Mouse (Mus musculus) left cerebral cortex, postnatal 4 days (tissue): ENCODE measurements around the gene Cdyl2. TPM values are rescaled to one million over a fixed set of nuclear protein-coding genes. Genes with fewer than 3 reads are reported as not detected.

ENCODE experiments used
- DNase-seq: peaks from one replicate; pipeline ENCODE4 v3.0.0-alpha.2; 2022
- intact Hi-C: fragments of 180-260 bp; cut with DNase I; formaldehyde crosslinking; loops from one replicate; pipeline ENCODE4 v1.15.1; 2025
- total RNA-seq, 2 experiments: library from RNA; stranded (reverse); gene quantifications; 2 replicates each; pipeline ENCODE4 v1.2.3; 2021

Gene Cdyl2
- total RNA-seq, 2 experiments from 2014 or later, result 18.4 to 20.8 TPM

DNA sequence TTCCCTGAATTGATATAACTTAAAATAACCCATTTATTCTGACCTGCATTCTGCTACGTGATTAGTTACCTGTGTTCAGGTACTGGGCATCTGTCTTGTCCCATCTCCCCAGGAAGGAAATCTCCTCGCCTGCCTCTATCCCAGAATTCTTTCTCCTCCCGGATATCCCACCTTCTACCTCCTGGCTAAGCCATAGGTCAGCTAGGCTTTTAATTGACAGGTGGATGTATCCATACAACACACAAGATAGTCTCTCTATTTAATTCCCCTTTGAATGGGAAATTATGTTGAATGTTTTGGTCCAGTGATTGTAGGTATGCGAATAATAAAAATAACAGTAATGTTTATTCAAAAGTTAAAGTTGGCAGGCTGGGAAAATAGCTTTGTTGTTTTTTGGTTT is 59.7 kb downstream of the Cdyl2 start:
- DNase-seq, result no peak
- intact Hi-C loops, result no loop called here

DNA sequence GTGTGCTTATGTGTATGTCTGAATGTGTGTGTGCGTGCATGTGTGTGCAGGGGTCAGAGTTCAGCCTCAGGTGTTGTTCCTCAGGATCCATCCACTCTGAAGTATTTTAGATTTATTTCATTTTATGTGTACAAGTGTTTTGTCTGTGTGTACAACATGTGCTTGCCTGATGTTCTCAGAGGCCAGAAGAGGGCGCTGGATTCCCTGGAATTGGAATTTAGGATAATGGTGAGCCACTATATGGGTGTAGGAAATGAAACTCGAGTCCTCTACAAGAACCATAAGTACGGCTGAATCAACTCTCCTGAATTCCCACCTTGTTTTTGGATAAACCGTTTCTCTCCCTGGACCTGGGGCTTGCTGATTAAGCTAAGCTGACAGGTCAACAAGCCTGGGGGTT is 61.2 kb downstream of the Cdyl2 start:
- DNase-seq, result peak; percentile 6
- intact Hi-C loops, result no loop called here

DNA sequence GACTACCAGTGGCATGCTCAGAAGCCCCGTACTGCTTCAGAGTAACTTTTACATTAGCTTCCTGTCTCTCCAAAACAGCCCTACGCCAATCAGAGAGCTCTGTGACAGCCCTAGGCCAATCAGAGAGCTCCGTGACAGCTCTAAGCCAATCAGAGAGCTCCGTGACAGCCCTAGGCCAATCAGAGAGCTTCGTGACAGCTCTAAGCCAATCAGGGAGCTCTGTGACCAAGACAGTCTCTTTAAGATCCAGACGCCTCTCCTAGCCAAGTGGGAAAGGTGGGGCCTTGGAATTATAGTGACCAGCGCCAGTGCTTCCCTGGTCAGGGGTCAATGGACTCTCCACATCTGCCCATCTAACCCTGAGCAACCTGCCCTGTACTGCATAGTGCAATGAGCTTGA is 62.2 kb downstream of the Cdyl2 start:
- DNase-seq, result no peak
- intact Hi-C loops, result no loop called here

DNA sequence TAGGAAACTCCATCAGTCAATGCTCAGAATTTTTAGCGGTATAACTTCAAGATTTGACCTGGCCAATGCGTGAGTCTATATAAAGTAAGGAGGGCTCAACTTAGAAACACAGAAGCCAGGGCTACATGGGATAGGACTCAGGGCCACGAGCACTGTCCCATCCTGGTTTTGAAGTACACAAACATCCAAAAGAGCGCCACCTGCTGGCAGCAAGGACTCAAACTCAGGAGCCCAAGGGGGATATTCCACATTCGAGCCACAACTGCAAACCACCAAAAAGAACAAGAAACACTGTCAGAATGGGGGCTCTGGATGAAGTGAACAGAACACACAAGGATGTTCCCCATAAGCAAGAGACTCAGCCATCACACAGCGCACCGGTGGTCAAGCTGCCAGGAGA is 63.8 kb downstream of the Cdyl2 start:
- DNase-seq, result no peak
- intact Hi-C loops, result no loop called here

DNA sequence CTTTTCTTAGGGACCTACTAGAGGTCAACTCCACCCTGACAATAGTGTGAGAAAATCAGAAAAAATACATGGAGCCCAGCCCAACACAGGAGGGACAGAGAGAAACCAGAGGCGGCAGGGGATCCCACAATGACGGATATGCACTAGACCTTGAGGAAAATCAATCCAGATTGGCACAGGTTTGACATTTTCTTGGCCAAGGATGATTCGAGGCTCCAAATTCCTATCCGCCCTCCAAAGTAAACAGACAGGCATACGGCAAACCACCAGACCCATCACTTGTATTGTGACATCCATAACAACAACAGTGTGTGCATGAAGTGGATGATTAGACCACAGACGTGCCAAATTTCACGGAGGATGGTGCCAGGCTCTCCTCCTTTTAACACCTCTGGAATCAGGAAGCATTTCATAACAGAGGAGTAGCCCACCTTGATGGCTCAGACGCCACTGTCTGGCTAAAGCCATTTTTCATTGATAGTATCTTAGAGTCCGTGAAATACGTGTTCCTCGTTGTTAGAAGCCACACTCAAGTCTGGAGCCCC is 65.9 kb downstream of the Cdyl2 start:
- DNase-seq, result no peak
- intact Hi-C loops, result no loop called here

DNA sequence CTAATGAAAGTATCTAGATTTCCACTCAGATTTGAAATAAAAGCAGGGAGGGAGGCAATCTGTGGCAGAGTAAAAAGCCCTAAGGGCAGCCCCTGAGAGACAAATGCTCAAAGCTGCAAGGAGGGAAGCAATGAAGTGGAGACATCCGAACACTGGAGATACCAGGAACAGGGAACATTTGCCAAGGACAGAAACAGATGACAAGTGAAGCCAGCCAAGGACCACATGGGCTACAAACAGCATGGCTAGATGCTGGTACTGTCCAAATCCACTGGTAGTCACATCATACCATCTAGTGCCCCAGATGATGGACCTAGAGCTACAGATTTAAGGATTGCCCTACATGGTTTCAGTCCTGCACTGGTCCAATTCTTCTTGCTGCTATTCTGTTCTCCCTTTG is 71.3 kb downstream of the Cdyl2 start:
- intact Hi-C loops, result no loop called here

DNA sequence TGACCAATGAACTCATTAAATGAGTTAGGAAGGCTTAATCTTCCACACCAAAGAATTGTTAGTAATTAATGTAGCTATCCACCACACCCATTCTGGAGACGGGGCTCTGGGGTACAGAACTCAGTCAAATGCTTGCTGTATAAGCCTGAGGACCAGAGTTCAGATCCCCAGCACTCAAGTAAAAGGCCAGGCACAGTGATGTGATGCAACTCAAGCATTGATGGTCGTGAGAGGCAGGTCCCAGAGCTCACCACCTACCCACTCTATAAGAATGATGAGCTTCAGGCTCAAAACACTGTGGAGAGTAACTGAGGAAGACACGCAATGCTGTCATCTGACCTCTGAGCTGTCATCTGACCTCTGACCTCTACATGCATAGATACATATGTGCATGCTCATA is 76.0 kb downstream of the Cdyl2 start:
- intact Hi-C loops, result no loop called here
- no peak for DNase-seq

More for the DNA sequence above, 71.3 kb downstream of the Cdyl2 start:
- DNase-seq, result no peak

DNA sequence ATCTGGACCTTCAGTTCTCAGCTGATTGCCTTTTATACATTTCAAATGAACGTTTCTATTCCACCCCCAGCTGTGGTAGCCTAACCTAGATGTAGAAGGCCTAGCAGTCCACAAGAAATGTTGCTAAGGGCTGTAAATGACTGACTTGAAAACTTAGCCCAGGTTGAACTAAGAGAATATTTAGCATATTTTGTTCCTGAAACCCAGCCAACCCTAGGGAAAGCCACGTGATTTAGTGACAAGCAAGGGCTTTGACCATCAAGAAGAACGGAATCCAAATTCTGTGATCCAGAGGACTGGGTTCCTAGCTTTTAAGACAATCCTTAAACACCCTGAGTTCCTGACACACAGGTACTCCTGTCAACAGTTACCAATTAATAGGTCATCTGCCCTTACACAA is 77.9 kb downstream of the Cdyl2 start:
- DNase-seq, result no peak
- intact Hi-C loops, result no loop called here

DNA sequence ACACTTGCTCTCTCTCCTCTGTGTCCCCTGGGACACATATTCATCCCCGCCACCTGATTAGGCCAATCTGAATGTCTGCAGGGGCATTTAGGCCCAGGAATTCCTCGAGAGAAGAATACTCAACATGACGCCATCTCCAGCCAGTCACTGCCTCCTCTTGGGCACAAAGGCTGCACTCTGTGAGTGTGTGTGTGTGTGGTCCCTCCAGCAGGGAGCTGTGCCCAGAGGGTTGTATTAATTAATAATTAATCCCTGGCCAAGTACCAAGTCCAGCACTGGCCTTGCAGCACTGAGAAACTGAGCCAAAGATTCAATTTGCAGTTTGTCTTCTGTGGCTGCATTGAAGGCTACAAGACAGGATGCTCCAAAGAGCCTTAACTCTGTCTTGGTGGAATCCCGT is 79.8 kb downstream of the Cdyl2 start:
- intact Hi-C loops, result no loop called here
- peak; percentile 55 for DNase-seq

DNA sequence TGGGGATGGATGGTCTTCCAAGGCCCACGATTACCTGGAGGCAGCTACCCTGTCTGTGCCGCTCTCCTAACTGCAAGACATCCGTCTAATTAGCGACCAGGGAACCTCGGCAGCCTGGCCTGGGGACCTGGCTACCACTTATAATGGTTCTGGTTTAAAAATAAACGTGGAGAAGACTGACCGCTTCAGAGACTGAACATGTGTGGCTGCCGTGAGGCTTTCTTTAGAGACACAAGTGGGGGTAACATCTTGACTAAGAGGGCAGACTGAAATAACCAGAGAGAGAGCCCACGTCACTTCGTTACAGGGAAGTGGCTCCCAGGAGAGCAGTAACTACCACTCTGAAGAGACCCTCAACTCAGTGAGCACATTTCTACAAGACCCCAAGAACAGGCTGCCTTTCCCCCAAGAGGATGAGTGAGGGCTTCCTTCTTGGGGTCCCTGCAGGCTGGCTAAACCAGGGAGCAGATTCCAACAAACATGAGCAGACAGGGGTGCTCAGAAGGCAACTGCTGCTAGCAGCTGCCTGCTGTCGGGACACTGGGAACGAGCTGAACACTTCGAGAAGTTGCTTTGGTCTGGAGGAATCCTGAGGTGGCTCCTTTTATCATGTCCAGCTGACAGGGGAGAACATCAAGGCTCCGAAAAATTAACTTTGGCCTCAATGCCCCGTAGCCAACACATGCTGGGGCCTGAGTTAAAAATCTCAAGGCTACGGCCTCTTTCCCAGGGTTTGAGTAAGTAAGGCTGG is 82.6 kb downstream of the Cdyl2 start:
- intact Hi-C loops, result no loop called here
- DNase-seq, result no peak

DNA sequence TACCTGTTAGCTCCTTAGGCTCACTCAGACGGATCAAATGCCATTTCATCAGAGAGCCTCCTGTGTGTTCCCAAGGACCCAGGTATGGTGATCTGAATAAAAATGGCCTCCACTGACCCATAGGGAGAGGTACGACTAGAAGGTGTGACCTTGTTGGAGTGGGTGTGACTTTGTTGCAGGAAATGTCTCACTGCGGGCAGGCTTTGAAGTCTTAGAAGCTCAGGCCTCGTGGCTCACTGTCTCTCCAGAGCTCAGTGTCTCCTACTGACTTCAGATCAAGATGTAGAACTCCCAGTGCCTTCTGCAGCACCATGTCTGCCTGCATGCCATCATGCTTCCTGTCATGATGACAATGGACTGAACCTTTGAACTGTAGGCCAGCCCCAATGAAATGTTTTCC is 87.4 kb downstream of the Cdyl2 start:
- no peak for DNase-seq
- intact Hi-C loops, result no loop called here

DNA sequence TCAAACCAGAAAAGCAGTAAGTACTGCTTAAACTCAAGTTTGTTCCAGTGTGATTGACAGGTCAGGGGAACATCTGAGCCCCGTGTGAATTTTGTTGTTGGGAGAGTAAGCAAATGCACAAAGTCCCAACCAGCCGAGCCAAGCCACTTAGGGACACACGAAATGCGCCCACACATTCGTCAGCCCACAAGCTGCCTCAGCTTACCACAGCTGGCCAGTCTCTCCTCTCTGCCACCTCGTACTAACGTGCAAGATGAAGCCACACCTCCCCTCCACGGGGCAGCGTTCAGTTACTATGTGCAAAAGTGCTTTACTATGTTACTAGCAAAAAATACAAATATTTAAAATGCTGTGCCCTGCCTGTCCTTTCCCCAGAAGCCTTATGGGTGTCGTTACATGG is 91.9 kb downstream of the Cdyl2 start:
- no peak for DNase-seq
- intact Hi-C loops, result no loop called here

DNA sequence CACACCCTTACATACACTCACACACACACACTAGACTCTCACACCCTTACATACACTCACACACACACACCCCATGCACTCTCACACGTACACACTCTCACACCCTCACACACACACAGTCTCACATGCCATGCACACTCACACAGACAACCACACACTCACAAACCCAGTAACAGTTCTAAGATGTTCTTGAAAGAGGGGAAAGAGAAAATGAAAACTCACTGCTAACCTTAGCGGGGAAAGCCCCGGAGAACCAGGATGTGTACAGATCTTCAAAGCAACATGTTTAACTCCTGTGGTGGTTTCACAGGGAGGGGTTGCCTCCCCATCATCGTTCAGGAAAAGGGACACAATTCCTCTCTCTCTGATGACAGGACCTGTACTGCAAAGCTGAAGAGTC is 94.8 kb downstream of the Cdyl2 start:
- intact Hi-C loops, result no loop called here

DNA sequence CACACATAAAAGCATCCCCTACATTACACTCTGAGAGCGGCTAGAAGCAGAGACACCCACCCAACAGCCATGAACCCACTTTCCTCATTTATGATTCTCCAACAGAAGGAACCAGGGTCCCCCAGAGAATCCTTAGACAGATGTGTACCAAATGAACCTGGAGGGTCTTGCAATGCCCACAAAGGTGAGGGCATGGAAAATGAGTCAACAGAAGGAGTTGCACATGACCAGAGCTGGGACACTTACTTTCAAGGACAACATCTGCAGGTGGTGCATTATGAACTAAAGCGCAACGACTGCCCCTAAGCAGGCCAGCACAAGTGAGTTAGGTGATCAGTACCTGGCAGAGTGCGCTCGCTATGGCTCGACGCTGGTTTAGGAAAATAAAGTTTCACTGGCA is 95.6 kb downstream of the Cdyl2 start:
- intact Hi-C loops, result no loop called here
- DNase-seq, result no peak

More for the DNA sequence above, 94.8 kb downstream of the Cdyl2 start:
- no peak for DNase-seq

DNA sequence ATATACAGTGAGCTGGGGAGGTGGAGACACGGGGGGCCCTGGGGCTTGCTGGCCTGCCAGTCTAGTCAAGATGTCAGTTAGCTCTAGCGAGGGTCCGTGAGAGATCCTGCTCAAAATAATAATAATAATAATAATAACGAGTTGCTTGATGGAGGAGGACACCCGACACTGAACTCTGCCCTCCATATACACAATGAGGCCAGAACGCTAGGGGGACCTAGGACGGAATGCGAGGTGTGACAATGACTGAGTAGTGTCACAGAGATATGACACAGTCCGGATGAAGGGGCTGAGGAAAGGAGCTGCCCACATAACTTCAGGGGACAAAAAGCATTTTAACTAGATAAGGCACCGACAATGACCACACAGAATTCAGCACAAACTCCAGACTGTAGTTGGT is 96.4 kb downstream of the Cdyl2 start:
- DNase-seq, result no peak
- intact Hi-C loops, result no loop called here

DNA sequence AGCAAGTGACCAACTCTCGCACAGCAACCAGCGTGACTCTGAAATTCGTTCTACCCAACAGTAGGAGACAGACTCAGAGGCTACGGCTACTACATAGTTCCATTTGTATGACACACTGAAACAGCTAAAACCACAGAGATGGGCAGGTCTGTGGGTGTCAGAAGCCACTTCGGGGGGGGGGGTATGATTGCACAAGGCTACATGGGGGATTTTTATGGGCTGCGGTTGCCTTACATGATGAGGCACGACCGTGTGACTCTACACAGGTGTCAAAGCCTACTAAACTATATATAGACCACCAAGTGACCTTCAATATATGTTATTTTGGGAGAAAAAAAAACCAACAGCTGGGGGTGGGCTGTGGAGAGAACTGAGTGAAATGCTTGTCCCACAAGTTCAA is 96.8 kb downstream of the Cdyl2 start:
- intact Hi-C loops, result no loop called here
- DNase-seq, result no peak

DNA sequence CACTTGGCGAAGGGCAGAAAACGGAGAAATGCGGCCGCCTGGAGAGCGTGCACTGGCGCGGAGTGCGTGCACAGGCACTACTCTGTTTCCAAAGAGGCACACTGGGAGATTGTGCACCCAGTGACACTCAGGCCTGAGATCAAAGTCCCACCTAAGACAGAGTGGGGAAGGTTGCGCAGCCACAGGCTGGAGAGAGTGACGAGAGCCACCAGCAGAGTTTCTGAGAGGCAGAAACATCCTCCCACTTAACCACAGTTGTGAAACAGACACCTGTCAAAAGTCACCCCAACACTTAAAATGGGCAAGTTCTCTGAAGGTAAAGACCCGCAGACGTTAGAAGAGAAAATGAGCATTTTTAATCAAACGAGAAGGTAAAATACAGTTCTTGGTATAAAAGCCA is 97.5 kb downstream of the Cdyl2 start:
- no peak for DNase-seq
- intact Hi-C loops, result no loop called here

DNA sequence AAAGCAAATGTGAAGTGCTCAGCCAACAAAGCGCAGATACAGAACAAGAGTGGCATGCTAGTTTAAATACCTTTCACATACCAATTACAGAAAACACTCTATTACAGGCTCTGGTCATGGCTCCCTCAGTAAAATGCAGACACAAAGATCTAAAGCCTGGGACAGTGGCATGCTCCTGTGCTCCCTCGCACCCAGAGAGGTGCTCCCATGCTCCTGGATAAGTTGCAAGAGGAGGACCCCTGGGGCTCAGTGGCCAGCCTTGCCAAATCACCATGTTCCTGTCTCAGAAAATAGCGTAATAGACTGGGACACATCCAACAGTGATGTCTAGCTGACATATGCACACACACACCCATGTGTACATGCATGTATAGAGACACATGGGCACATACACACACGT is 98.4 kb downstream of the Cdyl2 start:
- no peak for DNase-seq
- intact Hi-C loops, result no loop called here

DNA sequence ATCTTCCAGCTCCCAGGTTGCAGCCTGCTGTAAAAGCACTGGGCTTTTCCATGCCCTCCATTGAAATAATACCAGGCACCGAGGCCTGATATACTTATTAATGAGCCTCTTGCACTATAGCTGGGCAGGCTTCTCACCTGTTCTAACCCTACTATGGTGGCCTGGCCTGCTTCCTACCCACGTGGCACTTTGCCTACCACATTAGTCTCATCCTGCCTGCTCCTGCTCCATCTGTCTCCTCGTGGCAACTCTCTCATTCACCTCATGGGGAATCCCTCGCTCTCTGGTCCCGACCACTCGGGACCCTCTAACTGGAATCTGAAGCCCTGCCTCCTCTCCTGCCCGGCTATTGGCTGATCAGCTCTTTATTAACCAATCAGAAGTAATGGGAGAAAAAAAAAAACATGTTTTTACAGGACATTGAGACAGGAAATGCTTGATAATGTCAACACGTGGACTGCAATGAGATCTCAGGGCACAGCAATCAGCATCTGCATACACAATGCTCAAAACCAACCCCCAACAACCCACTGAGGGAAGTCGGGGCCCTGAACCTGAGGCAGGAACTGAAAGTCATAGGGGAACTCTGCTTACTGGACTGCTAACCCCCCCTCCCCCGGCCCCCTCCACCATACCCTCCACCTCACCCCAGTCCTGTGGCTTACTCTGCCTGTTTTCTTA is 99.2 kb downstream of the Cdyl2 start:
- intact Hi-C loops, result no loop called here
- peak; percentile 13 for DNase-seq

DNA sequence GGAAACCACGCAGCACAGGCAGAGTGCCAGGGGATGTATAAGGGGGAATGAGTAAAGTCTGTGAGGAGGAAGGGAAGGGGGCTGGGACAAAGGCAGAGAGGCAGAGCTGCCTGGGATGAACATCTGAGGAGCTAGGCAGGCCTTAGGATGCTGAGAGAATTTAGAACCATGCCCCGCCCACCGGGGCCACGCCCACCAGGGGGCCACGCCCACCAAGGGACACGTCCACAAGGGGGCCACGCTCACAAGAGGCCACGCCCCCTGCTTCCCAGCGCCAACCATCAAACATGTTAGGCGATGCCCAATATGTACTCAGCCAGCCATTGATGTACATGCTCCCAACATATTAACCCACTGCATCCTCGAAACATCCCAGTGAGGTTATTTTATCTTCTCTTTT is 102.7 kb downstream of the Cdyl2 start:
- intact Hi-C loops, result no loop called here
- no peak for DNase-seq

DNA sequence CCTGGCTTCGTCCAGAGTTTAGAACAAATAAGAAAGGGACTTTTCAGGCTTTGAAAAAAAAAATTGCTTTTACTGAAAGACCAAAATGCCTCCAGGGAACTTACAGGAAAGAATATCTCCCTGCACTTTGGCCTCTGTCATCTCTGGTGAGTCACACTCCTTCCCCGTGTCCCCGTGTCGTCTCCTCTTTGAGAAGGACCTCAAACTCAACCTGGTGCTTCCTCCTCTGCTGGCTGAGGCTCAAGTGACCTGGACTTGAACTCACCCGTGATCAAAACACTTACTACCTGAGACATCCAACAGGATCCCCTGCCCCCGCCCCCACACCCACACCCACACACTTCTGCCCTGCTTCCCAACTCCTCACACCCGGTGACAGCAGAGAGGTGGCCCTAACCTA is 103.8 kb downstream of the Cdyl2 start:
- intact Hi-C loops, result no loop called here
- no peak for DNase-seq

DNA sequence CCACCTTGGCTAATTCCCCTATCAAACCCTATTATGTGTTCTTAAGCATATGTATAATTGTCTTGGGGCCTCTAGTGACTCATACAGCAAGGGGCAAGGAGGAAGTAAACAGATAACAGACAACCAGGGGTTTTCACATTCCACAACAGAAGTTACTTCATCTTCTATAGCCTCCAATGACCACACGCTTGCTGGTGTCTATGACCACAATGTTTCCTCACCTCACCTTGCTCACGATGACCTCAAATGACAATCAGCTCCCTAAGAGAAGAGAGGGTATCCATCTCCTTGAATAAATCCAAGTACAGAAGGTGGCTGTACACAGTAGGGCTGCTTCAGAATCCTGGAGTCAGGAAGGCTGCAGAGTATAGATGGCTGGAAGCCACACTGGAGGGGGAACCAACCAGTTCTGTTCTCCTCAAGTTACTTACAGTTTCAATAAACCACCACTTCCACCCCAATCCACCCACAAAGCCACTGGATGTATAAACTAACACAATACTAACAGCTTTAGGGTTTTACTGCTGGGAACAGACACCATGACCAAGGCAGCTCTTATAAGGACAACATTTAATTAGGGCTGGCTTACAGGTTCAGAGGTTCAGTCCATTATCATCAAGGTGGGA is 104.8 kb downstream of the Cdyl2 start:
- no peak for DNase-seq
- intact Hi-C loops, result no loop called here
